Mouse (Mus musculus): ENCODE measurements around the gene Rasd2. TPM values are rescaled to one million over a fixed set of nuclear protein-coding genes. Genes with fewer than 3 reads are reported as not detected.

The Rasd2 gene
- polyA plus RNA-seq, 1 experiment from 2014 or later = 2.1 TPM

GRCm38 (mm10) chr8:75233915-75234554 lies 20.3 kb downstream of the Rasd2 start:
- 60% methylated on average over 4 of the region's 4 CpGs for WGBS

GRCm38 (mm10) chr8:75247331-75247730 lies 33.6 kb downstream of the Rasd2 start:
- no peak overlapping the region for H3K4me3 ChIP-seq (replicated peaks)
- H3K27me3 ChIP-seq (replicated peaks) = no peaks in the 10 kb centered on the region
- WGBS = 92% methylated on average over 15 of the region's 15 CpGs
- H3K4me2 ChIP-seq = no peak overlapping the region
- no peak overlapping the region for H3K27ac ChIP-seq
- no peak for ATAC-seq (ENCODE audit: insufficient read depth, low FRiP score, low read depth)
- H3K9me3 ChIP-seq = no peaks in the 10 kb centered on the region
- no peaks in the 10 kb centered on the region for H3K4me1 ChIP-seq
- H3K9ac ChIP-seq = no peak overlapping the region
- no peaks in the 10 kb centered on the region for H3K36me3 ChIP-seq

More at GRCm38 (mm10) chr8:75233915-75234554, 20.3 kb downstream of the Rasd2 start:
- ATAC-seq (ENCODE audit: insufficient read depth, low FRiP score, low read depth) = no peak
- no peak overlapping the region for H3K27ac ChIP-seq
- H3K36me3 ChIP-seq = no peaks in the 10 kb centered on the region
- H3K4me1 ChIP-seq = no peaks in the 10 kb centered on the region
- H3K27me3 ChIP-seq (replicated peaks) = no peaks in the 10 kb centered on the region
- H3K9ac ChIP-seq = no peak overlapping the region
- H3K9me3 ChIP-seq = no peaks in the 10 kb centered on the region
- no peak overlapping the region for H3K4me3 ChIP-seq (replicated peaks)
- H3K4me2 ChIP-seq = no peak overlapping the region

- WGBS = 89% methylated on average over 4 of the region's 4 CpGs
- Histone ChIP-seq H3K27me3 (replicated peaks) (no peaks in the 10 kb centered on the region), H3K4me3 (replicated peaks) (no peak overlapping the region), H3K4me1 (no peaks in the 10 kb centered on the region), H3K4me2 (no peak overlapping the region), H3K27ac (no peak overlapping the region), H3K36me3 (no peaks in the 10 kb centered on the region), H3K9ac (no peak overlapping the region), H3K9me3 (no peaks in the 10 kb centered on the region)
- ATAC-seq (ENCODE audit: insufficient read depth, low FRiP score, low read depth) = no peak
Observed at GRCm38 (mm10) chr8:75249186-75249585, 35.4 kb downstream of the Rasd2 start.

DNA sequence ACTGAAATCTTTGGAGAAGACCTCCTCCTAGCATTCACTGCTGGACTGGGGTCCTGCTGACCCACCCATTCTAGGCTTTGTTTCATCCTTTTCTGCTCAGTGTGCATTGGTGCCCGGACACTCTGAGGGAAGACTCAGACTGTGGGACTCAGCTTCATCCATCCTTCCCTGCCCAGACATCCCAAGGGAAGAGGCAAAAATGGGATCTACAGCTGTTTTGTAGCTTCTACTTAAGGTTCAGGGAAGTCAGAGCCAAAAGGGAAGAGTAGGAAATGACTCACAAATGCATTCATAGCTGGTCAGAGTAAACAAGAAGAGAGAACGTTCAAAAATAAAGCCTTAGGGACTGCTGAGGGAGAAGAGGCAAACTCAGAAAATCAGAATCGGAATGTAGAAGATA lies 40.3 kb downstream of the Rasd2 start:
- Histone ChIP-seq H3K27ac (no peak overlapping the region), H3K27me3 (replicated peaks) (no peaks in the 10 kb centered on the region), H3K9me3 (no peaks in the 10 kb centered on the region), H3K4me1 (no peaks in the 10 kb centered on the region), H3K36me3 (no peaks in the 10 kb centered on the region), H3K4me2 (no peak overlapping the region), H3K4me3 (replicated peaks) (no peak overlapping the region), H3K9ac (no peak overlapping the region)
- no peak for ATAC-seq (ENCODE audit: insufficient read depth, low FRiP score, low read depth)
- WGBS = 81% methylated on average over 3 of the region's 3 CpGs

- Histone ChIP-seq H3K4me2 (no peak overlapping the region), H3K9ac (no peak overlapping the region), H3K9me3 (no peaks in the 10 kb centered on the region), H3K36me3 (no peaks in the 10 kb centered on the region), H3K4me3 (replicated peaks) (no peak overlapping the region), H3K27me3 (replicated peaks) (no peaks in the 10 kb centered on the region), H3K4me1 (no peaks in the 10 kb centered on the region), H3K27ac (no peak overlapping the region)
- 83% methylated on average over 3 of the region's 3 CpGs for WGBS
- no peak for ATAC-seq (ENCODE audit: insufficient read depth, low FRiP score, low read depth)
Observed at GRCm38 (mm10) chr8:75255635-75256034, 41.9 kb downstream of the Rasd2 start.

DNA sequence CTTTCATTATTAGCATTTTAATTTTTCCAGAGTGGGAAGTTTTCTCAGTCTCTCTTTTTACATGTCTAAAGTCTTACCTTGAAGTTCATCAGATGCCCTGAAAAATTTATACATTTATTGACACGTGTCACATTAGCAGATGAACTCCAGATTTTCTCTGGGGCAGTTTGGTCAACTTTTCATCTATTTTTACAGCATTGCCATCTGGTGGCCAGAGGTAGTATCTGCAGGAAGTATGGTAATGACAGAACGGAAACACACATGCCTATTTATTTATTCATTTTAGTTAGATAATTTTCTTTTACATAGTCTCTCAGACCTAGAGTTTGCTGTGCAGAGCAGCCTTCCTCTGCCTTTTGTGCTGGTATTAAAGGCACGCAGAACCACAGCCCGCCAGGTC lies 58.4 kb downstream of the Rasd2 start:
- Histone ChIP-seq H3K9me3 (no peaks in the 10 kb centered on the region), H3K36me3 (no peaks in the 10 kb centered on the region), H3K4me2 (no peak overlapping the region), H3K4me1 (no peaks in the 10 kb centered on the region), H3K4me3 (replicated peaks) (no peak overlapping the region), H3K27ac (no peak overlapping the region), H3K27me3 (replicated peaks) (no peaks in the 10 kb centered on the region), H3K9ac (no peak overlapping the region)
- ATAC-seq (ENCODE audit: insufficient read depth, low FRiP score, low read depth) = no peak
- 36% methylated on average over 4 of the region's 4 CpGs for WGBS

Other genes with a start within 250 kb of the Rasd2 start
- gene Hmgxb4, start 220.6 kb upstream of the Rasd2 start, polyA plus RNA-seq (2015; fragmentation: Nextera tagmentation; extraction: Ambion mirVana) = 26.0 and 29.2 TPM in 2 replicates
- 23.5 and 28.4 TPM in 2 replicates for gene Tom1, start 180.2 kb upstream of the Rasd2 start, polyA plus RNA-seq (2015; fragmentation: Nextera tagmentation; extraction: Ambion mirVana)
- 25.0 and 29.0 TPM in 2 replicates for gene Hmox1, start 120.3 kb upstream of the Rasd2 start, polyA plus RNA-seq (2015; fragmentation: Nextera tagmentation; extraction: Ambion mirVana)
- 124 and 138 TPM in 2 replicates for gene Mcm5, start 104.4 kb upstream of the Rasd2 start, polyA plus RNA-seq (2015; fragmentation: Nextera tagmentation; extraction: Ambion mirVana)
- 0.27 and 0.54 TPM in 2 replicates for gene Gm10358, start 192.6 kb downstream of the Rasd2 start, polyA plus RNA-seq (2015; fragmentation: Nextera tagmentation; extraction: Ambion mirVana)
- gene Iqcm, start 234.8 kb downstream of the Rasd2 start, polyA plus RNA-seq (2015; fragmentation: Nextera tagmentation; extraction: Ambion mirVana) = not detected in 2 replicates